Mouse (Mus musculus): ENCODE results near the gene Atxn1.
A peak's percentile ranks its signal among the peaks of the same experiment; 100 is the strongest.

The Atxn1 gene

DNA sequence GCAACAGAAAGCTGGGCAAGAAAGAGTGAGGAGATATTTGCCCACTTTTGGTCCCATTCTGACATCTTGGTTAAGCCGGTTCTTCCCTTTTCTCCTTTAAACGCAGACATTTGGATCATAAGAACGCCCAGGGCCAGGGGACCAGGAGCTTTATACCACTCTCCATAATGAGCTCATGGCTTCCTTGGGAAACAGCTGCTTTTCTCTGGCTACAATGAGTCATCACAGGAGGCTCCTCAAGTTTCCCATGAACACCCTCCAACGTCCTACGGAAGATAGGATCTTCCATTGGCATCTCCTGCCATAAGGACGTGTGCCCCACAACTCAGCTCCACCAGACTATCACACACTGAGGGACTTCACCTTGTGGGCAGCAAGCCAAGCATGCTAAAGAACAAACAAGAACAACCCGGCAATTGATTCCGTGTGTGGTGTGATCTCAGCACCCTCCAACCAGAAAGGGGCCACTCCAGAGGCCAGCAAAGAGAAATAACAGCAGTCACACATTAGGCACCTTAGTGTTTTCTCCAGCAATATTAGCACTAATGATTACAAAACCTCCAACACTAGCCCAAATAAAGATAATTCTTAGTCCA, 135.4 kb downstream of the Atxn1 start:
- DNase-seq (ENCODE audit: low spot score in 2 of 2), result peak; percentile 38 to 71

DNA sequence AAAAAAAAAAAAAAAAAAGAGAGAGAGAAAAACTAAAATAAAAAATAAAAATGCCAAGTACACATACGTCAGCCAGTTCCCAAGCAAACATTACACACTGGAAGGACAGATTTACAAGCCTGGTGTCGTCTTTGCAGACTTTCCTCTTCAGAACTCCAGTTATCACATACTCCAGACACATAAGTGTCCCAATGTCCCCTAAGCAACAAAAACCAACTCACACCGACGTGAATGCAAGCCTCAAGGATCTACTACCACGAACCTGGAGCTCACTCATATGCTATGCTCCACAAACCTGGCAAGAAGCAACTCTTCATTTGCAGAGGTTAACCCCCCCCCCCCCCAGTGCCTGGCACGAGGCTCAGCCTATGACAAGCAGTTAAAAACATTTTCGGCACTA, 136.8 kb downstream of the Atxn1 start:
- DNase-seq (ENCODE audit: low spot score in 2 of 2), result no peak

DNA sequence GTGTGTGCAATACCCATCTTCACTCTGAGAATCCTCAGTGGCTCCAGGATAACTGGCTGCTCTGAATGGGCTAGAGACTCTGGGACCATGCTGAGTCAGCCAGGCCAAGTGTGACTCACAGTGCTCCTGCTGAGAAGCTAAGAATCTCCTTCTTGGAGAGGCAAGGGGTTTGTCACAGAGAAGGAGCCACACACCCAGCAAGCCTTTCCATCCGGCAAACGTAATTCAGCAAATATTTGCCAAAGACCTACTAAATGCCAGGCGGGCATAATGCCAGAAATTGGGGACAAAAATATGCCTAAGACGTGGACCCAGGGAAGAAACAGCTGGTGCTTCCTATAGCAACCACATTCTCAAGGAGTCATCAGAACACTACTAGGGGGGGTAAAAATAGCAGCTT, 137.2 kb downstream of the Atxn1 start:
- DNase-seq (ENCODE audit: low spot score in 2 of 2), result peak; percentile 31 to 48

DNA sequence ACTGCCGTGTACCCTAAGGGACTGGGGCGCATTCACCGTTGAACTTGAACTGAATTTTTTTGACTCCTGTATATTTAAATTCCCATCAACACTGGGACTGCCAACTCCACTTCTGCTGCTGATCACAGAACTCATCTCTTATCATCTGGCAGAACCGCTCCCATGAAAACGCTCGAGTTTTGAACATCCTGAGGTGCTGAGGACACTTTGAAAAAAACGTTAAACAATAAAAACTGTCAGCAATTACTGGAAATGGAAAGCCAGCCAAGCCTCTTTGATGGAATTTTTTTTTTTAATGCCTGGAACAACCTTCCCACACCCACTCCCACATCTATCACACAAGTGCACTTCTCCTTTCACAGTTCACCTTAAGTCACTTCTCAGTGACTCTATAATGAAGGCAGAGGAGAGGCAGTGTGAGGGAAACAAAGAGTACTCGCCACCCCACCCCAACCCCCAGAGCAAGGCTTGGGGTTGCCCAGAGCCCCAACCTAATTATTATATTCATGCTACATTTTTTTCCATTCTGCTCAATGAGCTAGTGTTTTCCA, 137.7 kb downstream of the Atxn1 start:
- DNase-seq (ENCODE audit: low spot score in 2 of 2), result no peak

DNA sequence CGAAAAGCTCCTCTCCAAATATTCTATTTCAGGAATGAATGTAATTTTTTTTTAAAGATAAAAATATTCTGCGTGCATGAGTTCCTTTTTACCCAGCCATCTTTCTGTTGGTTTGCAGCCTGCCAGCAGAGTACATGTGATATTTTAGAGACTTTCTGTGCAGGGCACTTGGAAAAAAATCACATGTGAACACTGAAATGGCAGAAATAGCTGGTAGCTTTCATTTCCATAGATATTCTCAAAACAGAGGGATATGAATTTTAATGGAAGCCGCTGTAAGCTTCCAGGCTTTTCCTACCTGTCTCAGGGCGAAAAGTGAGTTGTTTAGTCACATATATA, 142.3 kb downstream of the Atxn1 start:
- no peak for DNase-seq (ENCODE audit: low spot score in 2 of 2)

DNA sequence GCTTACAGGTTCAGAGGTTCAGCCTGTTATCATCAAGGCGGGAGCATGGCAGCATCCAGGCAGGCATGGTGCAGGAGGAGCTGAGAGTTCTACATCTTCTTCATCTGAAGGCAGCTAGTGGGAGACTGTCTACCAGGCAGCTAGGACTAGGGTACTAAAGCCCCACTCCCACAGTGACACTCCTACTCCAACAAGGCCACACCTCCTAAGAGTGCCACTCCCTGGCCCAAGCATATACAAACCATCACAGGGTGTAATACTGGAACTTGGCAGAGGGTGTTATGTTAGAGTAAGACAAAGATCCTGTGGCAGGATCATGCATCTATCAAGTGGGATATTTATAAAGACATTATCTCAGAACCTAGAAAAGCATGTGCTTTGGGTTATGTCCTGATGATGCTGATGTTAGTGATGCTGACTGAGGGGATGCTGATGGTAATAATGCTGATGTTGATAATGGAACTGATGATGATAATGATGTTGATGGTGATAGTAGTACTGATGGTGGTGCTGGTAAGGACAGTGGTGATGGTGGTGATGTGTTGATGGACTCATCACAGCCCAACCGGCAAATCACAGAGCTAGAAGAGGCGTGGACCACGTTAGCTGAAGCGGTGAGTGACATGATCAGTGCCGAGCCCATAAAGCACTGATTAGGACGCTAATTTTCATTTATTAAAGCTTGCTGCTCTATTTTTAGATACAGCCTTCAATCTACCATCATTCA, 142.9 kb downstream of the Atxn1 start:
- DNase-seq (ENCODE audit: low spot score in 2 of 2), result no peak

DNA sequence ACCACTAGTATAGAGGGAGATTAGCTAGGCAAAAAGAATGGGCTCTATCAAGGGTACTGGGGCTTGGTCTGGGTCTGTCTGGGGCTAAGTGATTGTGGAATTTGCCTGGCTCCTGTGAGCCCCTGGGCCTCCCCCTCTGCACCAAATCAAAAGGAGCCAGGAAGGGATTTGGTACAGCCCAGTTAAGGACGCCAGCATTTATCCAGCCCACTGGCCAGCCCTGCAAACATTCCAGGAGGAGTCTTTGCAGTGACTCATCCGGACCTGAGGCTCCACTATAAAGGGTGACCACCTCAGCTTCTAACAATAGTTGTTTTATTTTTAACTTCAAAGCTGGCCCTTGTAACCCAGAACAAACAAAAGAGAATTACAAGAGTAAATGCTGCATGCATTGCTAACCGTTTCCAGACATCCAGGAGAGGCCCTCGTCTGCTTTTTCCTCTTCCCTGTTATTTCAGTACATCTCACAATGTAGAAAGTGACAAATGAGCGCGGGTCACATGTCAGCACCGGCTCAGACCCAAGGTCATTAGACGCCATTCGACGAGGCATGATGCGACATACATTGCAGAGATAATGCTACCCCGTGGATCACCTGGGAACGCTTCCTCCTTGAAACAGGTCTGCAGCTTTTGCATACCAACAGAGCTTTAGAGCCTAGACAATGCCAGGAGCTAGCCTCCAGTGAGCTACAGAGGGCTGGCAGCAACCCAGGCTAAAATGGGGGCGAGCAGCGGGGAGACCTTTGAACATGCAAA, 144.2 kb downstream of the Atxn1 start:
- peak; percentile 61 to 71 for DNase-seq (ENCODE audit: low spot score in 2 of 2)

DNA sequence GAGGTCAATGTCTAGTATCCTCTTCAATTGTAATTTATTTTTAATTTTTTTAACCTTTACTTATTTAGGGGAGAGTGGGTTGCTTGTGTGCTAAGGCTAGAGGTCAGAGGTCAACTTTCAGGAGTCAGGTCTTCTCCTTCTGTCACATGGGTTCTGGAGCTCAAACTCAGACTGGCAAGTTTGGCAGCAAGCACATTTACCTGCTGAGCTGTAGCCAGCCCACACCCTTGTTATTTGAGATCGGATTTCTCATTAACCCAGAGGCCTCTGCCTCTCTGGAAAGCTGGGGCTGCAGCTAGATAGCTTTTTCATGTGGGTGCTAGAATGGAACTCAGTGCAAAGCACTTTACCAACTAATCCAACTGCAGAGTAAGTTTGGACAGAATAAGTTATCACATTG, 148.1 kb downstream of the Atxn1 start:
- no peak for DNase-seq (ENCODE audit: low spot score in 2 of 2)

DNA sequence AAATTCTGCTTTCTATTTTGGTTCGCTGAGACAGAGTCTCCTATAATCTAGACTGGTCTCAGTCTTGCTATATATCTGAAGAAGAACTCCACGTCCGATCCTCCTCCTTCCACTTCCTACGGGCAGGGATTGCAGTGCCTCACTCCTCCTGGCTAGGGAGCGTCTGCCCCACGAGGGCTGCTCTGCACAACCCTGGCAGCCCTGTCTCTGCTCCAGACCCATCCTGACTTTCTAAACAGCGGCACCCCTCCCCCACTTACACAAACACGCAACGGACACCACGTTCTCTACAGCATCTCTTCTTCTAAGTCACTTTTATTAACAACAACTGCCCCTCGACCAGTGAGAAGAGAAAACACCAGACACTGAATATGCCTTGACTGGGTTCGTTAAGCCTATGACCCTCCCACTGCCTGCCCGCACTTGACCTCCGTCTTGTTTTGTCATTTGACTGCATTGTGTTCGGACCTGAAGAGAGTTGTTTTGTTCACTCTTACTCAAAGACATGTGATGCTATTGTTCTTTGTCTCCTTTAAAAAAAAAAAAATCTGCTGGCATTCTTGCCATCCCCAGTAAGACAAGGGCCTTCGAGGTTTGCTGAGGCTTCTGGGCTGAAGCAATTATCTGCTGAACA, 154.9 kb downstream of the Atxn1 start:
- DNase-seq (ENCODE audit: low spot score in 2 of 2), result no peak

DNA sequence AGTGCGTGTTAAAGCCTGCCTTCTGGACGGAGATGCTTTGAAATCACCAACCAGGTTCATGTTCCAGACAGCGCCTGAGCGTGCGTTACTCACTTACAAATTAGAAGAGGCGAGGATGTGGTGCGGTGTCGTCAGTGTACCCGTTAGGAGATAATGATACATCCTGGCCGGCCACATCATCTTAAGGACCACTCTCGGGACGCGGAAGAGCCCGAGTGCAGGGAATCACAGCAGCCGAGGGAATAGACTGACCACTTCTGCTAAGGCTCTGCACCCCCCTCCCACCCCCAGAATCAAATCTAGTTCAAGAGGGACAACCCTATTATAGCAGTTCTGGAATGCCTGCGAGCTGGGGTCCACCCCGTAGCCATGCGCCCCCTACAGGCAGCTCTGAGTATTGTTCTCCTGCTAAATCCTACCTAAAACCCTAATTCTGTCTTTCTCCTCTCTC, 157.2 kb downstream of the Atxn1 start:
- peak in 1 of 2 experiments; percentile 33 for DNase-seq (ENCODE audit: low spot score in 2 of 2)

DNA sequence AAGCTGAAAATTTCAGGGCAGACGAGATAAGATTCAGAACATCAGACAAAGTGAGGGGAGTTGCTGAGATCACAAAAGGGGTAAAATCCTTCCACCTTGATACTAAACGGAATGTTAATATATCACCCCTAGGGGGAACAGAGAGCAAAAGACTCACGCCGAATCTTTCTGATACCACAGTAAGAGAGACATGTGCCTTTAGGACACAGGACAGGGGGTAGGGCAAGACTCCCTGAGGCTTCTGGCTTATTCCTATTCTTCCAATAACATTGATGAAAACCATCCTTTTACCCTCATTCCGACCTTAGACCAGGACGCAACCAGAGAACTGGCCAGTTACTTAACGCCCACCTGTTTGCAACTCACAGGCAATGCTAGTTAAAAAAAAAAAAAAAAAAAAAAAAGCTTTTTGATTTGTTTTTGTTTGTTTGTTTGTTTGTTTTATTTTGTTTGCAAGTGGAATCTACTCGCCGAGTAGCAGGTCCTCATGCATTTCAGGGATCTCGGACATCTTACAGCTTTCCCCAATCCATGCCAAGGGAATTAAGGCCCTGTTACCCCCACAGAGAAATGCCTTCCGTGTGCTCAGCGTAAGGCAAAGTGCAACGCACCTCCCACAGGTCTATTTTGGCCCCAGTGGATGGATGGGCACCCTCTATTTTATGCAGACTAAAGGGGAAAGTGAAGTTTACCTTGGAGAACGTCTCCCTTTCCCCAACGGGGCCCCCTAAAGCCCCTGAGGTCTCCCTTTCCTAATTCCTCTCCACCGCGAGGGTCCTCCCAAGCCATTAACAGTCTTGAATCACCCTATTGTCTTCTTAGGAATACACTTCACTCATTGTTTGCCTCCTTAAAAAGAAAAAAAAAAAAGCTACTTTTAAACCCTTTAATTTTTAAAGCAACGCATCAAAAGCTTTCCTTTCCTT, 157.9 kb downstream of the Atxn1 start:
- DNase-seq (ENCODE audit: low spot score in 2 of 2), result no peak

DNA sequence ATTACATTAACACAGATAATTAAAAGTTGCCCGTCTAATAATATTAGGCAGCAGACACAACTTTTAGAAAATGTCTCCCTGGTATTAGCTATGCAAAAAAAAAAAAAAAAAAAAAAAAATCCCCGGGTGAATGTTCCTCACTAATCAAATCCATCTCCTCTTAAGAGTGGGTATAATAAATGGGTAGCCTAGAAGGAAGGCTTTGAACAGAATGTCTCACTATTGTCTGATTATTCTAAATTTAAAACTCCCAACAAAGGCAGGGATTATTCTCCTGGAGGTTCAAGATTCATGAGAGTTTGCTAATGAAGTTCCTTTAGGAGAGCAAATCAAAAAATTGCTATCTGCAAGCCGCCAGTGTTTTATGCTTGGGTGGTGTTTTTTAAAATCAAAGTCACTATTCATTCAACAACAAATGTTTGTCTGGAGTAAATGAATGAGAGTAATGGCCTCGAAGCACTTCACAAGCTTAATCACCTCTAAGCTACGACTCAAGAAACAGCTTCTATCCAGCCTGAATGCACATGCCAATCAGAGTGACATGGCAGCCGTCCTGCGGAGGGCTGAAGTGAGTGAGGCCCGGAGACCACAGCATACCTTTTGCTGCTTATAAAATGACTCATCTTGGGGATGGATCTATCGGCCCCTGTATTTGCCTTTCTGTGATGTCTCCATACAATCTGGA, 158.8 kb downstream of the Atxn1 start:
- no peak for DNase-seq (ENCODE audit: low spot score in 2 of 2)

DNA sequence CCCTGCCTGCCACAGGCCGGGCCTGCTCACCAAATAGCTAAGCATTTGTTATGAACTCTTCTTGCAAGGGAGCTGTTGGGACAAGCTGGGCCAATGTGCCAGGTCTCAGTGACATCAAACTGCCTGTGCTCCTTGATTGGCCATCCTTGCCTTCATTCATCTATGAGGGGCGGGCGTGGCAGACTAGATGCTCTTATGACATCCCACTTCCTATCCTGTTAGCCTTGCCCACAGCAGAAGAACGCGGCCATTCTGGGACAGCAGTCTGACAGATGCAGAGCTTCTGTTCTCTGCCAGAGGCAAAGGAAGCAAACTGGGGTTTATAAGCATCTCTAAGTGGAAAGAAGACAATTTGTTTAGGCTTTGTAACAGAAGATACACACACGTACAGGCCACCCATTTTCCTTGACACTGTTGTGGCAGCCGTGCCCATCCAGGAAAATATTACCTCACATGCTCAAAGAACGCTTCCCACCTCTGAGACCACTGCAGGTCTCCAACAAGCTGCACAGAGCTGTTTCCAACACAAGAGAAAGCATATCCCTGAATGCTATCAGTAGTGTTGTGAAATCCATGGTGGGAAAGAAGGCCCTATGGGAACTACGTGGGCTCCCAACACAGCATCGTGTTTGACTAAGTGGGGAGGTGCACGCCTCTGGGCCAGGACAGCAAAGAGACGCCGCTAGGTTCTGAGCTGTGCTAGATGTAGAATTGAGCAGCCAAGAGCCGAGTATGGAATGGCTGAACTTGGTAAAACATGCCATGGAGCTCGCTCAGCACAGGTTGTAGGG, 162.0 kb downstream of the Atxn1 start:
- peak; percentile 74 to 80 for DNase-seq (ENCODE audit: low spot score in 2 of 2)

DNA sequence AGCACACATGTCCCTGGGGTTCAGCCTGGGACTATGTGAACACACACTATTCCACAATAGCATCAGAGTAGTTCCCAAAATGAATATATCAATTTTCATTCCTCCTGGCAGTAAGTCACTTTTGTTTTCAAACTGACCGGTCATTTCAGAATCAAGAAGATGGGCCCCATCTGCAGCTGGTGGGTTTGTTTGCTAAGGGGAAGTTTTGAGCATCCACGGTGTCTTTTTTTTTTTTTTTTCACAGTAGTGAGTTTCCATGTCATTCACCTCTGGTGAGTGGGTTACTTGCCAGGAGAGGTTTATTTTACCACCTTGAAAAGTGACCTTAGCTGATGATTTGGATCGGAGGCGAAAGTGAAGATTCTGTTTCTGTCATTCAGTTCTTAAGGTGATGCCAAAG, 166.6 kb downstream of the Atxn1 start:
- DNase-seq (ENCODE audit: low spot score in 2 of 2), result no peak

DNA sequence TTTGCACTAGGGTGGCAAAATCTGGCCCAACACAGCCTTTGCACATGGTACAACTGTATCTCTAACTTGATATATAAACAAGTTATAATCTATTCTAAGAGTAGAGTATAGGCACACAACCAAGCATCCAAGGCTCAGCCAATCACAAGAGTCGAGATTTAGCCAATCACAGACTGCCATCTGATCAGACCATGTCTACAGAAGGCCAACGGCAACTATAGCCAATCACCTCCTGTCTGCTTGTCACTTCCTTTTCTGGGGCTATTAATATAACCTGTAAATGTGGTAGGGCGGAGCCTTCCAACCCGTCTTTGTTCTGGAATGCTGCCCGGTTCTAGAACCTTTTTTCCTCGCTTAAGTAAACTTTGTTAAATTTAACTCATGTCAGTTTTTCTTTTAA, 167.1 kb downstream of the Atxn1 start:
- peak in 1 of 2 experiments; percentile 34 for DNase-seq (ENCODE audit: low spot score in 2 of 2)

DNA sequence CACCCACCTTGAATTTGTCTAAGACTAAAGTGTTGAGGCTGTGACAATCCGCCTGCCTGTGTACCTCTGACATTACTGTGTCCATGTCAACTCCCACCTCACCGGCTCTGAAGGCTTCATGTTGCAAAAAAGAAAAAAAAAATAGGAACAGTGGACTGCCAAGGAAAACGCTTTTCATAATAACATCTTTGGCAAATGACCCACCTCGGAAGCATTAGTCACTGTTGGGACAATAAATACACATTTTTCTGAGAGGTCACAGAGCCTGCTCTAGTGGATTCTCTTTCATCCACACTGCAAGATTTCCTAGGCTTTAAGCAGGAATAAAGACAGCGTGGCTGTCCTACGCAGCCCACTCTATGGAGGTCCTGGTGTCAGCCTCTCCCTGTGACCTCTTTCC, 168.5 kb downstream of the Atxn1 start:
- DNase-seq (ENCODE audit: low spot score in 2 of 2), result peak in 1 of 2 experiments; percentile 26

DNA sequence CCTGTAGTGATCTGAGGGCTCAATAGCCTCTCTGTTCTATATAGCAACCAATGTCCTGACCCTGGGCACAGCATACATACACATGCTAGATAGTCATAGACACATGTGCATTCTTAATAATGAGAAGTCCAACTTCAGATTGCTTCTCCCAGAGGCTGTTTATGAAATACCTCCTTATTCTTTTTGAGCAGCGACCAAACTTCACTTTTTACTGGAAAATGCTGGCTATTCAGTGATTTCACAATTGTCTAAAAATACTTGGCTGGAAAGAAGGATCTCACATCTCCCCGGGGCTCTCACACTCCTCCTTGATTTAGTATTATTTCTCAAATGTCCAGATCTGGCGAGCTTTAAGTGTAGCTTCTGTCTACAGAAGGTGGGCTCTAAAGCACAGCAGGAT, 171.0 kb downstream of the Atxn1 start:
- DNase-seq (ENCODE audit: low spot score in 2 of 2), result peak; percentile 34 to 36

DNA sequence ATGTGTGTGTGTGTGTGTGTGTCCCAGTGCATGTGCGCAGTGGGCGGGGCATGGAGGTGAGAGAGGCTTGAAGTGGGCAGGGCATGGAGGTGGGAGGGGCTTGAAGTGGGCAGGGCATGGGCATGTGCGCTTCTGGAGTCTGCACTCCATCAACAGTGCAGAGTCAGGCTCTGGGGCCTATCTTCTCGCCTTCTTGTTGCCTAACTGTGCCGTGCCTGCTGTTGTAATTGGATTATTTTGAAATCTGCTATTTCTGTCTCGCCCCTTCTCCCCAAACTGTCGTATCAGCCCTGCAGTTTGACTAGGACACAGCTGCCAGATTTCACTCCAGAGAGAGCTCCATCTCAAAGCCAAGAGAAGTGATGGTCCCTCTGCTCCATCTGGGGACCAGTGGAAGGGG, 178.4 kb downstream of the Atxn1 start:
- peak; percentile 37 to 42 for DNase-seq (ENCODE audit: low spot score in 2 of 2)

DNA sequence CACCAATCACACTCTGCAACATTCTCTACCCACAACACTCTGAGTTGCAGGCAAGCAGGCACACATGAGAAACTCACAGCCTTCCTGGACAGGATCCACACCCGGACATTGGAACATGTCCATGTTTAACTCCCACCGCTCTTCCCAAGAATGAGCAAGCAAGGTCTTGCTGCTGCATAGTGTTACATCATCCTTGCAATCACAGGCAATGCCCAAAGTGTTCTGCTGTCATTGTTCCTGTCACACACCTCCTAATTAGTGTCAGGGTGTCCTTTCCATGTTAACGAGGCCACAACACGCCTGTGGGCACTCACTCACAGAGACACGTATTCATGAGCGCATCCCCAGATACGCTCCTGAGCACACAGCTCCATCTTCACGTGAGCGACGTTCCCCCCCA, 181.1 kb downstream of the Atxn1 start:
- DNase-seq (ENCODE audit: low spot score in 2 of 2), result no peak

DNA sequence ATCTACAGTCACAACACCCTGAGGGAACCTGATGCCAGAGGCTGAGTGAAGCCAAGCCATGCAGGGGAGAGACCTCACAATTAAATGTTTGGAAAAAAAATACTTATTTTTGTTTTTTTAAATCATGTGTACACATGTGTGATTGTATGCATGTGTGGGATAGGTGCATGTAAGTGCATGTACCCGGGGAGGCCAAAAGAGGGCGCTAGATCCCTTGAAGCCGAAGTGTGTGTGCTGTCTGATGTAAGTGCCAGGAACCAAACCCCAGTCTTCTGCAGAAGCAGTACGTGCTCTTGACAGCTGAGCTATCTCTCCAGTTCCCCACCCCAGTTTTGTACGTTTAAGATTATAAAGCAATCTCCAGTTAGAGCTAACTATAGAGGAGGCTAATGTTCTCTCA, 186.1 kb downstream of the Atxn1 start:
- no peak for DNase-seq (ENCODE audit: low spot score in 2 of 2)
